Comparison of ENCODE assay signal across 8 mouse cellular contexts in the genomic region with DNA sequence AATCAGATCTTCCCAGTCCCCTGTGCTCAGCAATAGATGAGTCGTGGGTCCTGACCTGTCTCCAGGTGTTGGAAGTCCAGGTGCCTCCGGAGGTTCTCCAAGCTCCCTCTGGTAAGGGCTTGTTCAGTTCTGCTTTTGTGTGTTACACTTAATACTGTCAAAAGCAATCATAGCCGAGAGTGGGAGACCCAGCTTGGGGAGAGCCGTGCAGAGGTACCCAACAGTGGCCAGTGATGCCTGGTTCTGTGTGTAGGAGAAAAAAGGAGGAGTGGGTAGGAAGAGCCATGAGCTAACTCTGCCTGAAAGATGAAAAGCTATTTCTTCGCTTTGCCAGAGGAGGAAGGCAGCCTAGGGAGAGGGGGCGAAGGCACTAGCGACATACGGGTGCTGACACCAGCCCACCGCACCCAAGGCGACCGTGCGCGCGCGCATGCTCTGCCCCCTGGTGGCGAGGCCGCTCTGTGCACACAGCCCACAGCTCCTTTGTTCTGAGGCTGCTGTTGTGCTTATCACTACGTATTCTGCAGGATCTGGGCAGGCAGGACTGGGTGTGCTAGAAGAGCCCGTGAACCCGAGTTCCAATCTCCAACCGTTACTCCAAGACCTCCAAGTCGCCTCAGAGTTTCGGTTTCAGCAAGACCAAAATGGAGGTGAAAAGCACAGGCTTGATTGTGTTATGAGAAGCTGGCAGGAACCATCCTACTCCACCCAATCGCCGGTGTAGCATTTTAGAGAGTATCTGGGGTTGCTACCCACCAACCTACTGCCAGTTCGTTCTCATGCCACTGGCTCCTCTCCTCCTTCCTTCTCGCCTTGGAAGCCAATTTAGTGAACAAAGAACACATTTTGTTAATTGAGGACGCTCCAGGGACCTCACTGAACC. TPM values are rescaled to one million over a fixed set of nuclear protein-coding genes. Genes with fewer than 3 reads are reported as not detected.
A peak's percentile ranks its signal among the peaks of the same experiment; 100 is the strongest.
DNase-seq lines count a peak whose midpoint lies in the region; ATAC-seq and TF ChIP-seq lines count a peak whose summit lies in the region.

No protein-coding gene starts in this region.

- peaks cover 5% of the 10 kb centered on the region; the same call in 1 of the 2 replicates for H3K4me1 ChIP-seq in hindbrain, postnatal 0 days (ENCODE audit: insufficient read depth, low read length)

- H3K27me3 ChIP-seq in hindbrain, postnatal 0 days (ENCODE audit: insufficient read depth, low read length): no peaks in the 10 kb centered on the region

- H3K4me2 ChIP-seq in hindbrain, postnatal 0 days (ENCODE audit: low read depth, low read length): peak overlapping the region; percentile 58

- intact Hi-C loops in left cerebral cortex, adult 2 months (cut with DNase I): loop anchor here (1.0 to 5.0 kb wide), 3 partner anchors 162 to 485 kb away; partner anchors contain the start of gene Nsg2

- WGBS in hindbrain, postnatal 0 days: 12% methylated on average over 28 of the region's 28 CpGs

- TF ChIP-seq CTCF in hindbrain, postnatal 0 days (IDR thresholded peaks at IDR 0.05; ENCODE audit: low read depth): peak; percentile 100
- peak; percentile 99 for TF ChIP-seq CTCF in left cerebral cortex, adult 2 months (IDR thresholded peaks at IDR 0.05)

- H3K9me3 ChIP-seq in hindbrain, postnatal 0 days (ENCODE audit: low read length): no peaks in the 10 kb centered on the region

- ATAC-seq in hindbrain, postnatal 0 days: peak; percentile 93
- ATAC-seq in megakaryocyte, adult 5-6 weeks (ENCODE audit: poor library complexity, severe bottlenecking): peak; percentile 91

- peak overlapping the region; percentile 19 for H3K4me3 ChIP-seq in hindbrain, postnatal 0 days (ENCODE audit: low read length)
- H3K4me3 ChIP-seq in left cerebral cortex, adult 2 months: peak overlapping the region; percentile 41

- no peaks in the 10 kb centered on the region for H3K36me3 ChIP-seq in hindbrain, postnatal 0 days (ENCODE audit: insufficient read depth, low read length)

- H3K9ac ChIP-seq in hindbrain, postnatal 0 days (replicated peaks; ENCODE audit: low read length): peak overlapping the region; percentile 46

- DNase-seq in T-cell, adult 2 months (ENCODE audit: low spot score): peak; percentile 83
- DNase-seq in cerebellum, postnatal 25 days: peak; percentile 92 to 94
- peak; percentile 87 to 88 for DNase-seq in frontal cortex, postnatal 36 days (ENCODE audit: low spot score in 2 of 2)
- peak; percentile 91 for DNase-seq in hindbrain, postnatal 0 days (ENCODE audit: low spot score)
- DNase-seq in left cerebral cortex, adult 2 months (ENCODE audit: extremely low spot score in 1 of 2, low spot score in 2 of 2): peak; percentile 89 to 94
- peak; percentile 88 for DNase-seq in right cerebral cortex, adult 18-20 months
- DNase-seq in urinary bladder, postnatal 14 days (ENCODE audit: low spot score): peak; percentile 76

- H3K27ac ChIP-seq in hindbrain, postnatal 0 days: peak overlapping the region; percentile 86
- H3K27ac ChIP-seq in left cerebral cortex, adult 2 months: peak overlapping the region; percentile 72

RNA-seq across cellular contexts. Expression of gene Il9r, which starts 37.9 kb away (rescaled TPM):
- total RNA-seq in hindbrain, postnatal 0 days (2014; rRNA removed): not detected in 2 replicates
- polyA plus RNA-seq in hindbrain, postnatal 0 days (2015; fragmentation: Nextera tagmentation; extraction: Ambion mirVana): not detected in 2 replicates
- total RNA-seq in left cerebral cortex, adult 2 months (2021): not detected
- total RNA-seq in megakaryocyte, adult 5-6 weeks (2015): not detected in 2 replicates
- not detected in 2 replicates for total RNA-seq in megakaryocyte, adult 5-6 weeks (2017)

RNA-seq across cellular contexts. Expression of gene Snrnp25, which starts 43.1 kb away (rescaled TPM):
- total RNA-seq in hindbrain, postnatal 0 days (2014; rRNA removed): 18.1 and 21.7 TPM in 2 replicates
- polyA plus RNA-seq in hindbrain, postnatal 0 days (2015; fragmentation: Nextera tagmentation; extraction: Ambion mirVana): 52.6 and 61.3 TPM in 2 replicates
- total RNA-seq in left cerebral cortex, adult 2 months (2021): 10 to 100 TPM; 19.2 to 24.6 TPM
- 38.9 and 42.8 TPM in 2 replicates for total RNA-seq in megakaryocyte, adult 5-6 weeks (2015)
- total RNA-seq in megakaryocyte, adult 5-6 weeks (2017): 32.5 and 47.7 TPM in 2 replicates

RNA-seq across cellular contexts. Expression of gene Rhbdf1, which starts 59.9 kb away (rescaled TPM):
- 65.4 and 97.4 TPM in 2 replicates for total RNA-seq in hindbrain, postnatal 0 days (2014; rRNA removed)
- polyA plus RNA-seq in hindbrain, postnatal 0 days (2015; fragmentation: Nextera tagmentation; extraction: Ambion mirVana): 22.8 and 22.9 TPM in 2 replicates
- total RNA-seq in left cerebral cortex, adult 2 months (2021): 10 to 100 TPM; 13.9 to 14.4 TPM
- not detected in 2 replicates for total RNA-seq in megakaryocyte, adult 5-6 weeks (2015)
- total RNA-seq in megakaryocyte, adult 5-6 weeks (2017): not detected in 2 replicates

Comparison
In these comparisons a context has a peak if more than half of its experiments do, and no peak if none do; other contexts are left out.
1. Peak in every context shown above with its lines: DNase-seq, ATAC-seq, H3K4me3 ChIP-seq and H3K27ac ChIP-seq.
2. RNA of gene Rhbdf1, which starts 59.9 kb away (total RNA-seq): 65.4 to 97.4 TPM in hindbrain, postnatal 0 days and 13.9 to 14.4 TPM in left cerebral cortex, adult 2 months; not detected in megakaryocyte, adult 5-6 weeks; every median in the first group is over 10 times any median in the second.